Mouse (Mus musculus) heart, embryonic 12.5 days (tissue): ENCODE data around the gene Mtus2. TPM values are rescaled to one million over a fixed set of nuclear protein-coding genes. Genes with fewer than 3 reads are reported as not detected.
A peak's percentile ranks its signal among the peaks of the same experiment; 100 is the strongest.

Source experiments
- ATAC-seq: fragments of 200-750 bp; cut with Nextera tagmentation; 2 replicates; pipeline ENCODE4 v1.8.0; 2017; ENCODE audit warnings: moderate TSS enrichment, moderate library complexity; ENCODE audit not compliant: insufficient number of reproducible peaks, low FRiP score
- H3K27ac ChIP-seq: fragments of 300-500 bp; sonication (generic); 2 replicates; pipeline ENCODE4 v1.5.1; 2016; ENCODE audit warnings: mild to moderate bottlenecking, moderate library complexity; ENCODE audit not compliant: poor library complexity, severe bottlenecking
- H3K27me3 ChIP-seq: fragments of 300-500 bp; sonication (generic); replicated peaks from 2 replicates; pipeline ENCODE4 v1.6.1; 2016; ENCODE audit warnings: mild to moderate bottlenecking, moderate library complexity
- H3K36me3 ChIP-seq: fragments of 300-500 bp; sonication (generic); 2 replicates; pipeline ENCODE4 v1.6.1; 2016; ENCODE audit warnings: mild to moderate bottlenecking, moderate library complexity
- H3K4me1 ChIP-seq: fragments of 300-500 bp; sonication (generic); replicated peaks from 2 replicates; pipeline ENCODE4 v1.6.1; 2016; ENCODE audit warnings: mild to moderate bottlenecking
- H3K4me2 ChIP-seq: fragments of 300-500 bp; sonication (generic); 2 replicates; pipeline ENCODE4 v1.6.1; 2016; ENCODE audit warnings: mild to moderate bottlenecking, moderate library complexity
- H3K4me3 ChIP-seq: fragments of 300-500 bp; sonication (generic); 2 replicates; pipeline ENCODE4 v1.5.1; 2016; ENCODE audit warnings: mild to moderate bottlenecking
- H3K9ac ChIP-seq: fragments of 300-500 bp; sonication (generic); 2 replicates; pipeline ENCODE4 v1.6.1; 2016; ENCODE audit warnings: mild to moderate bottlenecking, moderate library complexity
- H3K9me3 ChIP-seq: fragments of 300-500 bp; sonication (generic); replicated peaks from 2 replicates; pipeline ENCODE4 v1.6.1; 2016; ENCODE audit warnings: mild to moderate bottlenecking, moderate library complexity
- WGBS: fragments of 180-500 bp; shearing (Covaris S2); methylation state at CpG from one replicate; pipeline ENCODE4 v1.1.7; 2016; 5-methylcytosine and 5-hydroxymethylcytosine counted together
- polyA plus RNA-seq: library from polyadenylated mRNA; unstranded; fragments of >200 nt; fragmentation: Nextera tagmentation; extraction: Ambion mirVana; gene quantifications from 2 replicates; pipeline ENCODE4 v1.2.1, GENCODE M21; 2016

The Mtus2 gene
- polyA plus RNA-seq, 1 experiment from 2014 or later: 104 TPM

GRCm38 (mm10) chr5:148005263-148005662 is 48.1 kb downstream of the Mtus2 start:
- Histone ChIP-seq H3K4me3 (no peak overlapping the region), H3K4me2 (no peak overlapping the region), H3K9ac (no peak overlapping the region), H3K4me1 (no peaks in the 10 kb centered on the region), H3K27ac (no peak overlapping the region), H3K36me3 (no peaks in the 10 kb centered on the region), H3K9me3 (peaks cover 6% of the 10 kb centered on the region; the same call in 1 of the 2 replicates), H3K27me3 (no peaks in the 10 kb centered on the region)
- 28% methylated on average over 4 of the region's 4 CpGs for WGBS
- no peak for ATAC-seq

- Histone ChIP-seq H3K27me3 (no peaks in the 10 kb centered on the region), H3K9me3 (peaks cover 6% of the 10 kb centered on the region; the same call in 1 of the 2 replicates), H3K4me3 (no peak overlapping the region), H3K9ac (no peak overlapping the region), H3K4me1 (no peaks in the 10 kb centered on the region), H3K36me3 (no peaks in the 10 kb centered on the region), H3K4me2 (no peak overlapping the region), H3K27ac (no peak overlapping the region)
- WGBS: 83% methylated on average over 5 of the region's 5 CpGs
- no peak for ATAC-seq
Measured at GRCm38 (mm10) chr5:148012156-148012555, 55.0 kb downstream of the Mtus2 start.

- no peak overlapping the region for H3K4me2 ChIP-seq
- WGBS: 69% methylated on average over 6 of the region's 6 CpGs
Measured at GRCm38 (mm10) chr5:148014133-148014854, 57.2 kb downstream of the Mtus2 start.

GRCm38 (mm10) chr5:148015383-148015782 is 58.3 kb downstream of the Mtus2 start:
- Histone ChIP-seq H3K9me3 (peaks cover 3% of the 10 kb centered on the region; the same call in 1 of the 2 replicates), H3K36me3 (no peaks in the 10 kb centered on the region), H3K9ac (no peak overlapping the region), H3K4me2 (no peak overlapping the region), H3K4me3 (no peak overlapping the region), H3K27me3 (no peaks in the 10 kb centered on the region), H3K27ac (no peak overlapping the region), H3K4me1 (no peaks in the 10 kb centered on the region)
- no peak for ATAC-seq
- WGBS: 49% methylated on average over 8 of the region's 8 CpGs

More at GRCm38 (mm10) chr5:148014133-148014854, 57.2 kb downstream of the Mtus2 start:
- H3K4me3 ChIP-seq: no peak overlapping the region
- no peak overlapping the region for H3K9ac ChIP-seq
- no peak overlapping the region for H3K27ac ChIP-seq
- H3K4me1 ChIP-seq: no peaks in the 10 kb centered on the region
- H3K36me3 ChIP-seq: no peaks in the 10 kb centered on the region
- no peaks in the 10 kb centered on the region for H3K27me3 ChIP-seq
- ATAC-seq: no peak
- peaks cover 5% of the 10 kb centered on the region; the same call in 1 of the 2 replicates for H3K9me3 ChIP-seq

- H3K36me3 ChIP-seq: no peaks in the 10 kb centered on the region
- no peak overlapping the region for H3K4me3 ChIP-seq
- H3K27ac ChIP-seq: no peak overlapping the region
- peaks cover 3% of the 10 kb centered on the region; the same call in 1 of the 2 replicates for H3K9me3 ChIP-seq
- H3K4me1 ChIP-seq: no peaks in the 10 kb centered on the region
- H3K9ac ChIP-seq: no peak overlapping the region
- H3K27me3 ChIP-seq: no peaks in the 10 kb centered on the region
- no peak overlapping the region for H3K4me2 ChIP-seq
- ATAC-seq: no peak
- WGBS: 88% methylated on average over 11 of the region's 11 CpGs
Measured at GRCm38 (mm10) chr5:148017371-148017770, 60.3 kb downstream of the Mtus2 start.

DNA sequence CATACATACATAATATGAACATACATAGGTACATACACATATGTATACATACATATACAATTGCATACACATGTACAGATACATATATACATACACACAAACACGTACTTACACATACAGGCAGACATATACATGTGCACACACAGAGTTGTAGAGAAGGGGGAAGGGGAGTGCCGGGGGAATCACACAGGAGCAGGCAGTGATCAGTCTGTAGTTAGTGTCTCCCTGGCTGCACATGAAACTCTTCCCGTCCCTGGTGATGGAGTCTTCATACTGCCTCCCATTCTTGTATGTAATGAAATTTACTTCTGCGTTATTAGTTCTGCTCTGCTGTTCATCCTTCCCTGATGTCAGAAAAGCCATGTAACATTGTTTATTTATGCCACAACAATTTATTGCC is 65.7 kb downstream of the Mtus2 start:
- no peak for ATAC-seq
- Histone ChIP-seq H3K9me3 (peaks cover 1% of the 10 kb centered on the region; the same call in 1 of the 2 replicates), H3K27me3 (no peaks in the 10 kb centered on the region), H3K4me2 (no peak overlapping the region), H3K27ac (no peak overlapping the region), H3K9ac (no peak overlapping the region), H3K4me1 (peaks cover 8% of the 10 kb centered on the region; the same call in 1 of the 2 replicates), H3K4me3 (no peak overlapping the region), H3K36me3 (no peaks in the 10 kb centered on the region)
- 81% methylated on average over 4 of the region's 4 CpGs for WGBS

DNA sequence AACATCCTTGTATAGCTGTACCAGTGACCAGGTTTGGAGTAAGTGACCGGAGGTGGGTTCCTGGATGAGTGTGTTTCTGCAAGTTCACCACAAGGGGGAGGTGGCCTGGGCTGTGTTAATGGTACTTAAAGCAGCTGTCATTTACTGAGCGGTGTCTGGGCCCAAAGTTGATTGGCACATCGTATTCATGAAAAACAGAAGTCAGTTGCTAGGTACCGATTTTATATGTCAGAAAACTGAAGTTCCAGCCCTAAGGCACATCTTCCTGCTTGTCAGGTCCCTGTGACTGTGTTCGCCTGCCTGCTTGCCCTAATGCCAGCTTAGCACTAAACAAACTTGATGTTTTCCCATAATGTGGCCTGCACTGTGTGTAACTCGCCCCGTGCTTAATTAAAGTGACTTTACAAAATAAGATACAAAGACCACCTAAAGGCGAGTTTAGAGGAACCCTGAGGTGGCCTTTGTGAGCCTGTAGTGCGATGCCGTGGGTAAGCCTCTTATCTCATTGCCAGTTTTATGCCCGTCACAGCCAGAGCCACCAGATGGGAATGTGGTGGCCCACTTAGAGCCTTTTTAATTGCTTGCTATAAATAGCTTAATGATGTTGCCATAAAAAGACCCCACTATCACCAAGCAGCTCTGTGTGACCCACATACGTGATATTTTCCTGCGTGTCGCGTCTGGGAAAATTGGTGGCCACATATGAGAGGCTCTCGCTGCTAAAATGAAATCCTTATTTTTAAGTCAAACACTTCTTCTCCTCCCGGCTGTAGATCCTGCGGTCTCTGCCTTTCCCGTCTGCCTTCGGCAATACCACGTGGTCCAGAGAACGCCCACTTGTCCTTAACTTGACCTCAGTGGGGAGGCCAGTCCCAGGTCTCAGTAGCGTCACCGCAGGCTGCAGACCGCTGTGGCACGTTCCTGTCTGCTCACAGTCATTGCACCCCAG is 69.6 kb downstream of the Mtus2 start:
- no peaks in the 10 kb centered on the region for H3K27me3 ChIP-seq
- ATAC-seq: peak; percentile 66
- peak overlapping the region; percentile 17; the same call in 1 of the 2 replicates for H3K27ac ChIP-seq
- peak overlapping the region; percentile 55 for H3K4me2 ChIP-seq
- H3K4me1 ChIP-seq: peaks cover 8% of the 10 kb centered on the region; the same call in 1 of the 2 replicates
- no peaks in the 10 kb centered on the region for H3K36me3 ChIP-seq
- WGBS: 45% methylated on average over 26 of the region's 26 CpGs
- H3K9ac ChIP-seq: no peak overlapping the region
- H3K9me3 ChIP-seq: no peaks in the 10 kb centered on the region
- peak overlapping the region; percentile 24 for H3K4me3 ChIP-seq

DNA sequence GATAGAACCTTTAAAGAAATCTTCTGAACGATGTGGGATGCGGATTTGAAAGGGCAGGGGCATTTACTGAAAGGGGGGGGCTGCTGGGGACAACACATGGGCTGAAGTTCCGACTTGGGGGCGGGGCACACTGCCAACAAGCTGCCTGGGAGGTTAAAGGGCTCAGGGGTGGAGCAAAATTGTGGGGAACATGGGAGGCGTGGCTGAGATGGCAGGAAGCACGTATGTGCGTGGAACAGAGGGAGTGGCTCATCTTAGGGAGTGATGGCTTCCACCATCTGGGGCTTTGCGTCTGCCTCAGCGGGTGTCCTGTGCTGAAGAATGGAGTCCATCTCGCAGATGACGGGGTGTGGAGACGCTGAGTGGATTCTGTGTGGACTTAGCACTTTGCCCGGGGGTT is 70.9 kb downstream of the Mtus2 start:
- Histone ChIP-seq H3K4me2 (no peak overlapping the region), H3K4me1 (peaks cover 8% of the 10 kb centered on the region; the same call in 1 of the 2 replicates), H3K36me3 (no peaks in the 10 kb centered on the region), H3K27ac (no peak overlapping the region), H3K9ac (no peak overlapping the region), H3K27me3 (no peaks in the 10 kb centered on the region), H3K9me3 (no peaks in the 10 kb centered on the region), H3K4me3 (no peak overlapping the region)
- WGBS: 77% methylated on average over 13 of the region's 13 CpGs
- no peak for ATAC-seq

DNA sequence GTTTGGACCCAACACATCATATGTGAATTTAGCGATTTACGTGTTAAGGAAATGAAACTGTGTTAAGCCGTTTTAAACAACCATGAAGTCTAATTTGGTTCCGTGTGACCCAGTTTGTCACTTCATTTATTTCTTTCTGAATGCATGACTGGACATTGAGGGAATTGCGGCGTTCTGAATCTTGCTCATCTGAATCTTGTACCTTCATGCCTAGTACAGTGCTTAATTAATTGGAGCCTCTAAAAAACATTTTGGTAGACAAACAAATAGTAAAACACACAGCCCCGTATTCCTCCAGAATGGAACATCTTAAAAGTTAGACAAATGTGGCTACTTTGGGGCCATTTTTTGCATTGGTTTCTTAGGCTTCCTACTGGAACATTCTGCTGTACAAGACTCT is 84.5 kb downstream of the Mtus2 start:
- no peak for ATAC-seq
- WGBS: 86% methylated on average over 7 of the region's 7 CpGs
- Histone ChIP-seq H3K4me1 (no peaks in the 10 kb centered on the region), H3K27ac (no peak overlapping the region), H3K9me3 (peaks cover 21% of the 10 kb centered on the region), H3K36me3 (no peaks in the 10 kb centered on the region), H3K4me3 (no peak overlapping the region), H3K4me2 (no peak overlapping the region), H3K9ac (no peak overlapping the region), H3K27me3 (no peaks in the 10 kb centered on the region)

- Histone ChIP-seq H3K4me3 (no peak overlapping the region), H3K4me1 (no peaks in the 10 kb centered on the region), H3K4me2 (no peak overlapping the region), H3K27me3 (no peaks in the 10 kb centered on the region), H3K27ac (no peak overlapping the region), H3K36me3 (no peaks in the 10 kb centered on the region), H3K9ac (no peak overlapping the region), H3K9me3 (peaks cover 15% of the 10 kb centered on the region)
- ATAC-seq: no peak
- 73% methylated on average over 11 of the region's 11 CpGs for whole genome bisulfite sequencing
Measured at GRCm38 (mm10) chr5:148048200-148048599, 91.1 kb downstream of the Mtus2 start.

DNA sequence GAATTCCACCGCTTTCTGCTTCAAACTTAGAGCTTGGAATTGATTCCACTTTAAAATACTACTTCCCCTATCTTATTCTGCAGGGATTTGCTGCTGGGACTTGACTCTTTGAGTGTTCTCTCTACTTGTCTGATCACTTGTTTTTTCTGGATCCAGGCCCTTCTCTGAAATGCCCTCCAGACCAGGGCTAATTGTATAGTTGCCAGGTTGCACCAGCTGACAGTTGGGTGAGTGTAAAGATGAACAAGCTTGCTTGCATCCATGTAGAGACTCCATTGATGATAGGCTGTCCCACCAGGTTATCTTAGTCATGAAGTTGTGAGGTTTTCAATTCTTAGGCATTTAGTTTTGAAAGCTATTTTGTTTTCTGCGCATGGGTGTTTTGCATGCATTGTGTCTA is 92.2 kb downstream of the Mtus2 start:
- Histone ChIP-seq H3K4me3 (no peak overlapping the region), H3K9me3 (peaks cover 10% of the 10 kb centered on the region), H3K4me2 (no peak overlapping the region), H3K4me1 (no peaks in the 10 kb centered on the region), H3K27ac (no peak overlapping the region), H3K27me3 (no peaks in the 10 kb centered on the region), H3K9ac (no peak overlapping the region), H3K36me3 (no peaks in the 10 kb centered on the region)
- WGBS: 78% methylated on average over 2 of the region's 2 CpGs
- ATAC-seq: no peak
